Mouse (Mus musculus) spleen, adult 18-20 months (tissue): ENCODE data around the gene Rgs3.

Experiments
- DNase-seq, 2 experiments: peaks; one replicate each; pipeline ENCODE4 v3.0.0; 2022; ENCODE audit warnings: mixed read lengths in 2 of 2

Gene Rgs3

GRCm38 (mm10) chr4:62633243-62633642, 73.6 kb downstream of the Rgs3 start:
- DNase-seq: no peak

GRCm38 (mm10) chr4:62634054-62634591, 74.5 kb downstream of the Rgs3 start:
- DNase-seq: peak; percentile 60 to 61

- DNase-seq: no peak
Observed at GRCm38 (mm10) chr4:62634840-62635239, 75.2 kb downstream of the Rgs3 start.

GRCm38 (mm10) chr4:62636047-62636446, 76.4 kb downstream of the Rgs3 start:
- no peak for DNase-seq

- peak in 1 of 2 experiments; percentile 11 for DNase-seq
Observed at GRCm38 (mm10) chr4:62637856-62638604, 78.4 kb downstream of the Rgs3 start.

- DNase-seq: no peak
Observed at GRCm38 (mm10) chr4:62640496-62641229, 81.0 kb downstream of the Rgs3 start.

- DNase-seq: no peak
Observed at GRCm38 (mm10) chr4:62641230-62641589, 81.6 kb downstream of the Rgs3 start.

- no peak for DNase-seq
Observed at GRCm38 (mm10) chr4:62641656-62642055, 82.0 kb downstream of the Rgs3 start.

- DNase-seq: no peak
Observed at GRCm38 (mm10) chr4:62643401-62643800, 83.8 kb downstream of the Rgs3 start.

GRCm38 (mm10) chr4:62644031-62644793, 84.6 kb downstream of the Rgs3 start:
- DNase-seq: no peak

GRCm38 (mm10) chr4:62646556-62647248, 87.1 kb downstream of the Rgs3 start:
- DNase-seq: no peak

- no peak for DNase-seq
Observed at GRCm38 (mm10) chr4:62648848-62649247, 89.2 kb downstream of the Rgs3 start.

GRCm38 (mm10) chr4:62649536-62650230, 90.0 kb downstream of the Rgs3 start:
- no peak for DNase-seq

- no peak for DNase-seq
Observed at GRCm38 (mm10) chr4:62651179-62651760, 91.6 kb downstream of the Rgs3 start.

GRCm38 (mm10) chr4:62652215-62652614, 92.6 kb downstream of the Rgs3 start:
- DNase-seq: no peak

- no peak for DNase-seq
Observed at GRCm38 (mm10) chr4:62652921-62653757, 93.5 kb downstream of the Rgs3 start.

- no peak for DNase-seq
Observed at GRCm38 (mm10) chr4:62653922-62654661, 94.4 kb downstream of the Rgs3 start.

- DNase-seq: no peak
Observed at GRCm38 (mm10) chr4:62659264-62659663, 99.6 kb downstream of the Rgs3 start.

- DNase-seq: no peak
Observed at GRCm38 (mm10) chr4:62659861-62660553, 100.4 kb downstream of the Rgs3 start.
